Mouse (Mus musculus): ENCODE measurements around the gene Klhl30.

DNA sequence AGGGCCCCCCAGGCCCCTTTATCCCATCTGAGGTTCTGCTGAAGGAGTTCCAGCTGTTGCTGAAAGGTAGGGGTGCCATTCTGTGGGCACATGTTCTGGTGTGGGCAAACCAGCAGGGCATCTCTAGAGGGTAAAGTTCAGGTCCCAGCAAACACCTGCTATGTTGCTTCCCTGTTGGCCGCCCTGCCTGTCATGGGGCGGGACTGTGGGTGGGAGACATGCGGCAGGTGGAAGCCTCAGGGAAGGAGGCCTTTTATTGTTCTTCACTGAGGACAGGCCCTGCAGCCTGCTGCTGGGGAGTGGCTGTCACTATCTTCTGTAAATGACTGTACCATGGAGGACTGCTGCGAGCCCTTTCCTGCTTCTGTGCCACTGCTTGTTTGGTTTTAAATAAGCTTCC is 18.6 kb downstream of the Klhl30 start:
- TF ChIP-seq CTCF (IDR thresholded peaks at IDR 0.05; ENCODE audit: low read depth) (no peak), EP300 (IDR thresholded peaks at IDR 0.05; ENCODE audit: low read depth) (no peak)

Measured in liver, postnatal 0 days (tissue).